Mouse (Mus musculus) left cerebral cortex, postnatal 4 days (tissue): ENCODE results near the gene Zhx3. TPM values are rescaled to one million over a fixed set of nuclear protein-coding genes. Genes with fewer than 3 reads are reported as not detected.
A peak's percentile ranks its signal among the peaks of the same experiment; 100 is the strongest.

Source experiments
- DNase-seq: peaks from one replicate; pipeline ENCODE4 v3.0.0-alpha.2; 2022
- intact Hi-C: fragments of 180-260 bp; cut with DNase I; formaldehyde crosslinking; loops from one replicate; pipeline ENCODE4 v1.15.1; 2025
- total RNA-seq, 2 experiments: library from RNA; stranded (reverse); gene quantifications; 2 replicates each; pipeline ENCODE4 v1.2.3; 2021

Zhx3 gene
- total RNA-seq, 2 experiments from 2014 or later = 68.2 to 68.4 TPM

DNA sequence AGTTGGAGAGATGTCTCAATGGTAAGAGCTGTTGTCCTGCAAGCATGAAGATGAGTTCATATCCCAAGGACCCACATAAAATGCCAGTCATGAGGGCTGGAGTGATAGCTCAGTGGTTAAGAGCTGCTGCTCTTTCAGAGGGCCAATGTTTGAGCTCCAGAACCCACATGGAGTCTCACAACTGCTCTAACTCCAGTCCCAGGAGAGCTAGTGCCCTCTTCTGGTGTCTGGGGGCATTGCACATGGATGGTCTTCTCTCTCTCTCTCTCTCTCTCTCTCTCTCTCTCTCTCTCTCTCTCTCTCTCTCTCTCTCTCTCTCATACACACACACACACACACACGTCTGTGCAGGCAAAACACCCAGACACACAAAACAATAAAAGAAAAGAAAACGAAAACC lies 12.0 kb upstream of the Zhx3 start:
- DNase-seq = peak; percentile 48
- intact Hi-C loops = loop anchor here (5.0 to 10.0 kb wide), 3 partner anchors 100 to 288 kb away; no protein-coding TSS in a partner anchor

DNA sequence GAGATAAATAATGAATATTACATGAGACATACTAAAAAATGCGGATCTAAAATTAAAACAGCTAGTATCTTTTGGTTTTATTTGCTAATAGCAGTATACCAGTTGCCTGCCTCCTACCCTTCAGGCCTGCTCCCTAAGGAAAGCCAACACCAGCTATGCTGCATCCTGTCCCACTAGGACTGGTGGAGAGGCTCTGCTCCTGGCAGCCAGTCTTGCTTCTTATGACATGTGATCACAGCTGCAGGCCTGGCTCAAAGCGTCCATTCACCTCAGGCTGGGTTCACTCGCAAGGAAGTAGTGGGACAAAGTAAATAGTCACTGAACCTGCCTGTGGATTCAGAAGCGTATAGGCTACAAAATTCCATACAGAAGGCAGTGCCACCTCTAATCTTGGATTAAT lies 11.1 kb upstream of the Zhx3 start:
- no peak for DNase-seq
- intact Hi-C loops = loop anchor here (10.0 kb wide), 1 partner anchor 99 kb away; no protein-coding TSS in a partner anchor

DNA sequence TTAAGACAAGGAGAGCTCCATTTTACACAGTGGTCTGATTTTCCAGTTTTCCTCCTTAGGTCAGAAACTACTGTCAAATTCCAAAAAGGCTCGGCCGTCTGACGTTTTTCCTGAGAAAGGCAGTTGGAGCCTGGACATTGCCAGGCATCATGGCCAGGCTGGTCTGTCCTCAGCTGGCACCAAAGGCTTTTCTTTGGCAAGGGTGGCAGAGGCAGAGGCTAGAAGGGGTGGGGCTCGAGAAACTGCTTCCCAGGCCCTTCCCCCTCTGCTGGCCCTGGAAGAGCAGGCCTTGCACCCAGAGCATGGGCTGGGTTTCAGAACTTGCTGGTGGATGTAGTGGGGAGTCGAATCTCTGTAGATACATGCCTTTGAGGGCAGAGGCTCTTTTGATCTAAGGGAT lies 9.6 kb upstream of the Zhx3 start:
- DNase-seq = peak; percentile 41

DNA sequence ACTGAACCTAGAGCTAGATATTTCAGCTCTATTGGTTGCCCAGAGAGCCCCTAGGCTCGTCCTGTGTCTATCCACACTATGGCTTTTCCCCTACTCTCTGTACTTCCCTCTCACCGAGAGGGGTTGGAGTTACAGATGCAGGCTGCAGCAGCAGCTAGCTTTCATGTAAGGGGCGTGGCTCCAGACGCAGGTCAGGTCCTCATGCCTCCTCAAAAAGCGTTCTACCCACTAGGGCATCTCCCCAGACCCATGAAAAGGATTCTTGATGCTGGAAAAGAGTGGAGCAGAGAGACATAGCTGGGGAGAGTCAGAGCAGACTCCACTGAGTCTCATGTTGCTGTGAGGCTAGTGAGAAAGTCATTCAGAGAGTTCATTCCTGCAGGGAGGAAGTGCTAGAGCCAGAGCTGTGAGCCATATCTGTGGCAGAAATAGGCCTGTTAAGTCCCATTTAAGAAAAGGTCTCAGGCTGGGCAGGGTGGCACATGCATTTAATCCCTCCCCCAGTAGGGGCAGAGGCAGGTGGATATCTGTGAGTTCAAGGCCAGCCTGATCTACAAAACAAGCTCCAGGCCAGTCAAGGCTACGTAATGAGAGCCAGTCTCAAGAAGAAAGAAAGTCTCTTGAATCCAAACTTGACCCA lies 8.8 kb upstream of the Zhx3 start:
- DNase-seq = no peak
- intact Hi-C loops = loop anchor here (10.0 kb wide), 1 partner anchor 97 kb away; no protein-coding TSS in a partner anchor

More for the DNA sequence above, 9.6 kb upstream of the Zhx3 start:
- intact Hi-C loops = loop anchor here (10.0 kb wide), 1 partner anchor 98 kb away; no protein-coding TSS in a partner anchor

DNA sequence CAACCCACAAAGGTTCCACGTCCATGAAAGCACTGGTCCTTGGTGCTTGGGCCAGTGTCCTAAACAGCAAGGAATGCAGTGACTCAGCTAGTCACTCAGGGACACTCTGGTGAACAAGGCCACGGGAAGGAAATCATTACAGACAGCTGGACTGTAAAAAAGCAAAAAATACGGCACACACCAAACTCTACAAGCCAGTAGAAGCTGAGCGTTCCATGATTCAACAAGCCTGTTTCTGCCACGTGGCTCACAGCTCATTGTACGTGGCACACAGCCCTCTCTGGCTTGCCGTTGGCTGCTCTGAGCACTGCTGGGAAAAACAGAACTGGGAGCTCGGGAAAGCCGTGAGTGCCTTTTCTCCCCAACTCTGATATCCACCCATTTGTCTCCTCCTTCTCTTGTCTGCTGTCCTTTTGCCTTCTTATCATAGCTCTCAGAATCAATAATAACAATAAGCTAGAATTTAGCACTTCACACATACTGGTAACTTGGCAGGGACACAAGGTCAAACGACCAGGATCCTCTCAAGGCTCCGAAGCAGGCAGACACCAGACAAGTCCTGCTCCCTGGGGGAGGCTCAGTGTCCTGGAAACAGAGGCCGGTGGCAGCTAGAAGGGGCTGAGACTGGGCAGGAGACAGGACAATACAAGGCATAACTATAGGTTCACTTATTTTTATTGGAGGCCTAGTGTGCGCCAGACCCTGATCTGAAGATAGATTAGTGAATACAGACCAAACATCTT lies 7.8 kb upstream of the Zhx3 start, which contains the start of gene Lpin3:
Lpin3 (plus strand) TSS at position 218 of the 743 bp plus-strand sequence.
- intact Hi-C loops = loop anchor here (10.0 kb wide), 1 partner anchor 96 kb away; no protein-coding TSS in a partner anchor

DNA sequence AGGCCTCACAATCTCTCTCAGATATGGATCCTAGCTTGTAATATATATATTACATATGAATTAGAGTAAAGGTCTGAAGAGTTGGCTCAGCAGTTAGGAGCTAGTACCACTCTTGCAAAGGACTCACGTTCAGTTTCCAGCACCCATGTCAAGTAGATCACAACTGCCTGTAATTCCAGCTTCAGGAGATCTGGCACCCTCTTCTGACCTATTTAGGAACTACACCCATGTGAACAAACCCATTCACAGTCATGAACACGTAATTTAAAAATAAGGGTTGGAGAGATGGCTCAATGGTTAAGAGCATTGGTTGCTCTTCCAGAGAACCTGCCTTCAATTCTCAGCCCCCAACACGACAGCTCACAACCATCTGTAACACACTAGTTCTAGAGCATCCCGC lies 3.3 kb upstream of the Zhx3 start:
- intact Hi-C loops = loop anchor here (10.0 kb wide), 1 partner anchor 111 kb away; no protein-coding TSS in a partner anchor
- DNase-seq = no peak

More for the DNA sequence above, 7.8 kb upstream of the Zhx3 start, which contains the start of gene Lpin3:
- no peak for DNase-seq

DNA sequence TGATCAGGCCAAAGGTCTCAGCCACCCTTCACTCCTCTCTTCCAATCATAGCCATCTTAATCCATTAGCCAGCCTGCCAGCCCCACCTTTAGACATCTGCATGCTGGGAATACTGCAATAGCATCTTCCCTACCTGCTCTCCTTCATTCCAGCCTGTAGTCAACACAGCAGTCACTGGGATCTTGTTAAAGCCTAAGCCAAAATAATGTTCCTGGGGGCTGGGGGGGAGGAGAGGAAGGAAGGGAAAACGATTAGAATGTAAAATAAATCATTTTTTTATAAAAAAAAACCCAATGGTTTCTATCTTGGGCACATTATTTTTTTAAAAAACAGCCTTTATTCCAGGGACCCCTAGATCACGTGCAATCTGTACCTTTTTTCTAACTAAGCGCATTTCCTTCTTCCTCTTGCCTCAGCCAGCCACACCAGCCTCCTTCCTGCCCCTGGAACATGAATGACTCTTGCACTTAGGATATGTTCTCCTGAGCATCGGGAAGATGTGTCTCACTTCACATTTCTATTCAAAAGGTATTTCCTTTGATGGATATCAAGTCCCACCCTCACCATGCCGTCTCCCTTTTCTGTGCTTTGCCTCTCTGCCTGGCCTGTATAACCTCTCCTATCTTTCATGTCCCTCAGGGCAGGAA lies 1.6 kb upstream of the Zhx3 start:
- intact Hi-C loops = loop anchor here (10.0 kb wide), 1 partner anchor 110 kb away; no protein-coding TSS in a partner anchor
- DNase-seq = no peak

DNA sequence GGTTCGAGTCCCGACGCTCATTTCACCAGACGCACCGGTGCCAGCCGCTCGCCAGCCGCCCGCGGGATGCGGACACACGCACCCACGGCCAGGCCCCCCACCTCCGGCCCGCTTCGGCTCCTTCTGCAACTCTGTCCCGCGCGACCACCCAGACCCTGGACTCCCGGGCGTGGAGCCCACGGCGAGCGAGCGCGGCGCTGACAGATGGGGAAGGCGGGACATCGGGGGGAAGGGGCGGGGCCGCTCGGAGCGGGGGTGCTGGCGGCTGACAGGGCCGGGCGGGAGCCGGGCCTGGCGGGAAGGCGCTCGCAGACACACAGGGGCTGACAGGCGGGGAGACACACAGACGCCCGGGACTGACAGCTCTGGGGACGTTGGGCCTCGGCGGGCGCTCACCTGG lies 403 bp downstream of the Zhx3 start:
- intact Hi-C loops = loop anchor here (10.0 kb wide), 1 partner anchor 108 kb away; no protein-coding TSS in a partner anchor
- peak; percentile 86 for DNase-seq

DNA sequence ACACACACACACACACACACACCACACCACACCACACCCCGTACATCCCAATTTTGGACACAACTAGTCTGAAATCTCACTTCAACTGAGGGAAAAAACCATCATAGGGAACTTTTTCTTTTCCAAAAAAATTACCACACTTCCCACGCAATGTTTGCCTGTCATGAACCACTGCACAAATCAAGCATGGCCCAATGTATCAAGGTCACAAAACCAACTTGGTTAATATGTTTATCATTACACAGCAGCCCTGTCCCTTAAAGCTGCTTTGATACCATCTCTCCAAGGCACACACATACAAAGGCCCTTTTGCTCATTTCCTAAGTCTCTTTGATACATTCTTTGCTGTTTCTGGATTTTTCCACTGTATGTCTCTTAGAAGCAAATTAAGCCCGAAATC lies 1.5 kb downstream of the Zhx3 start:
- intact Hi-C loops = loop anchor here (10.0 kb wide), 1 partner anchor 107 kb away; no protein-coding TSS in a partner anchor
- no peak for DNase-seq

DNA sequence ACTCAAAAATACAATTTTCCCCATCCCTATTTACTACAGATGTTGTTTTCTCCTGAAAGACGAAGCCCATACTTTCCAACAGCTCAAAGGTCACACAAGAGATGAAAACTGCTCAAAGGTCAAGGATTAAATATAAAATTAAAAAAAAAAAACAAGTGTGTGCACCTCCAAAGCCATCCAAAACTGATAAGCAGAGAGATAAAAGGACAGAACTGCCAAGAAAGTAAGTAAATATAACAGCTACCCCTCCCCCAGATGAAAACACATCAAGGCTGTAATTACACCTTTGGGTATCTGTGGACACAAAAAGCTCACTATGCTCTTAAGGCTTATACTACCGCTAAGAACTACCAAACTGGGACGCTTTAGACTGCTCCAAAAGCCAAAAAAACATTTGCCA lies 3.4 kb downstream of the Zhx3 start:
- DNase-seq = no peak
- intact Hi-C loops = no loop called here

DNA sequence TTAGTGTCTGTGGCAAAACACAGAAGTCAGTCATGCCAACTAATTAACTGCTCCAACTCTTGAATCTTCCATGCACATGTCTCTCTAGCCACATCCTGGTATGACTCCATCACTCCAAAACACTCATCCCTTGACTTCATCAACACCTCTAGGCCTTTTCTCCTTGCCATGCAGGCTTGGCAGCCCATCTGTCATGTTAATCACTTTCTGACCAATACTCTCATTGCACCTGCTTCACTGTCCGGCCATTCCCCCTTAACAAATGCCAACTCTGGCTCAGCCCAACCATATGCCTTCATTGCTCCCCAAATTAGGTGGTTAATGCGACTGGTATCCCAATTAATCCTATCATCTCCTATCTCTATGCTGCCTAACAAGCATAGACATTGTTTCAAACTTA lies 7.5 kb downstream of the Zhx3 start:
- peak; percentile 31 for DNase-seq
- intact Hi-C loops = no loop called here

DNA sequence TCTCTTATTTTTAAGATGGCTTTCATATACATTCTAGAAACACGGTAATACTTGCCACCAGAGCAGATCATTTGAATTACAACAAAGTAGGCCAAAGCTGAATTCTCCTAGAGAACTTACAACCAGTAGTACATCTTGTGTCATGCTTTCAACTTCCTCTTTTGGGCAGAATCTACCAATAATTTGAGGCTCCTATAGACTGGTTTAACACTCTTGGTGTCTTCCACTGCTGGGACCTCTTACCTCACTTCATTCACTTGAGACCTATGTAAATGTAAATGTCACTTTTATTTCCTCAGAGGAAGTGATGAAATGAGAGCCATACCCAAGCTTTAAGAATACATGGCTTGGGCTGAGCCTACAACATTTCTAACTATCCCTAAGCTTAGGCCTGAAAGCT lies 8.7 kb downstream of the Zhx3 start:
- intact Hi-C loops = no loop called here

DNA sequence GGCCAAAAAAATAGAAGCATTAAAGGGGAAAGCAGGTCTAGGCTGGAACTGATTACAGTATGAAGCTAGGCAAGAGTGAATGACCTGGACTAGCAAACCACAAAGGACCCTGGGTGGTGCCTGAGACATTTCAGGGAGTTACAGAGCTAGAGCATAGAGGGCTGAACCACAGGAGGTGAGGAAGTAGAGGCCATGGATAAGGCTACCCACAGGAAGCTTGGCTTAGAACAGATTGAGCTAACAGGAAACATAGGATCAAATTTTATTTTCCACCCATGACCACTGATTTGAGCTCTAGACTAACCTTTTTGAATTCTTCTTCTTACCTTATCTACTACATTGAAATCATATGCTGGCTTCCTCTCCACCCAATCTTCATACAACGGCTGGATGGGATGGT lies 12.4 kb downstream of the Zhx3 start:
- intact Hi-C loops = no loop called here
- no peak for DNase-seq

More for the DNA sequence above, 8.7 kb downstream of the Zhx3 start:
- DNase-seq = no peak

DNA sequence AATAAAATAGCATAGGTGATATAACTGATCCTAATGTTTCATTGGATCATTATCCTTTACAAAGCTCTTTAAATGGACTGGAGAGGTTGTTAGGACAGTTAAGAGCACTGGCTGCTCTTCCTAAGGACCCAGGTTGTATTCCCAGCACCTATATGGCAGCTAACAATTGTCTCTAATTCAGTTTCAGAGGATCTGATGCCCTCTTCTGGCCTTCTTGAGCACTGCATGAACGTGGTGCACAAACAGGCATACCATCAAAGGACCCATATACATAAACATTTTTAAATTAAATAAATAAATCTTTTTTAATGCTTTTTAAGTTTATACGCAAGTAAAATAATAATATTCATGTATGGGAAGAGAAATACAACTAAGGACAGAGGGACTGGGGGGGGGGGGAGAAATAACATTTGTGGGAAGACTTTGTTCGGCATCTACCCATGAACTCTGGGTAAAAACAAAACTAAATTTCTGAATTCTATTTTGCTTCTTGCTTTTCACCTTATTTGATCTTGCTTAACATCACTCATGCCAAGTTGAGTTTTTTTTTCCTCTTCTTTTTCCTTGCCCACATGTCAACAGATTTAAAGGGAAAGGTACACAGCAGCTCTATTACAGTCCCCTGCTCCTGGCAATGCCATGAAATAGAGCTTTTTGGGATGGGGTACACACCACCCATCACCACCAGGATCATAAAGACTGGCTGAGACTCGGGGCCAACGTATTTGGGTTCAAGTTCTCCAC lies 16.3 kb downstream of the Zhx3 start:
- intact Hi-C loops = loop anchor here (10.0 kb wide), 1 partner anchor 72 kb away; no protein-coding TSS in a partner anchor
- no peak for DNase-seq

DNA sequence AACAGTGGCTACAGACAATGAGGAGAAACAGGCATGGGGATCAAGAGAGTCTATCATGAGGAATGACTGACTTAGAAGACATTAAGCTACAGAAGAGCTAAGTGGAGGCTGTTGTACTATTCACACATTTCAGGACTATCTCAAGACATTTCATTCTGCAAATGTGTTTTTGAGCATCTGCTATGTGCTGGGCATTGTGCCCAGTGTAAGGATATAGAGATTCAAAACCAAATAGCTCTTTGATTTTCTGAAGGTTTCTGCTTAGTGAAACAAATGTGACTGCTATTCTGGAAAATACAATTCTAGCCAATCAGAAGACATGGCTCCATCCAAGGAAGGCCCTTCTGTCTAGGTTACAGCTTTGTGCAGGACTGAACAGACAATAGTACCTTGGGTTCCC lies 18.1 kb downstream of the Zhx3 start:
- DNase-seq = no peak
- intact Hi-C loops = loop anchor here (10.0 kb wide), 1 partner anchor 70 kb away; no protein-coding TSS in a partner anchor

DNA sequence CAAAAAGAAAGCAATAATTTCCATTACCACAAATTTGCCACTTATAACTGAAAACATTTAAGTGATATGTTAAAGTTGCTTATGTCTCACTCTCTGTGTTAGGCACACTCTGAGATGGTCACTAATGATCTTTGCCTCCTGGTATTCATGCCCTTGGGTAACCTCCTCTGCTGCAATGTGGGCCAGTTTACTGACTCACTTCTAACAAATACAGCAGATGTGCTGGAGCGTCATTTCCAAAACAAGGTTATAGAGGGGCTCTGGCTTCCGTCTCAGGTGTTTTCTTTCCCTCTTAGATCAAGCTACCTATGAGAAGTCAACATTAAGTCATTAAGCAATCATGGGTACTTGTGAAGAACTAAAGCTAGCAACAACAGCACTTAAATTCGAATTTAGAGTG lies 22.4 kb downstream of the Zhx3 start:
- no peak for DNase-seq
- intact Hi-C loops = loop anchor here (10.0 kb wide), 1 partner anchor 66 kb away; no protein-coding TSS in a partner anchor

DNA sequence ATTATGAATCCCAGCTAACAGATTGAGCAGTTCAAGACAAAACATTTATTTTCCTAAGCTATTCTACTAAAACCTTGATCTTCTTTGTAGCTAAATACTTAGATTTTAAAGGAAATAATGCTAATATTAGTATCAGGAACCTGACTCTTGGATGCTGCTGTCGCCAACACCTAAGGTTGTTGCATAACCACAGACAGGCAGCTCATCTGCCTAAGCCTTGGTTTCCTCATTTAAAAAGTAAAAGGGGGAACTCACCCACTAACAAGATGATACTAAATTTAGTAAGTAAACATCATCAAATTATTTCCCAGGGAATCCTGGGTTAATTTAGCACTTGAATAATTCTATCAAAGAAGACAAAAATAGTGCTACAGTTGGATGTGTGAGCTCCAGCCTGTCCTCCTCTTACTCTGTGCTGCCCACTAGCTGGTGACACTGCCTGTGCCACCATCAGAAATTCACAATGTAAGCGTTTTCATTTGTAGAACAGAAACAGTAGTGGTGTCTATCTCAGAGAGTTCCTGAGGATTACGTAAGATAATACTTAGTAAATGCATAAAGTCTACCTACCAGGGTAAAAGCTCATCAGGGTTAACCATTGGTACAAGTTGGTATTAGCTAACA lies 23.1 kb downstream of the Zhx3 start:
- no peak for DNase-seq
- intact Hi-C loops = loop anchor here (10.0 kb wide), 1 partner anchor 65 kb away; no protein-coding TSS in a partner anchor

DNA sequence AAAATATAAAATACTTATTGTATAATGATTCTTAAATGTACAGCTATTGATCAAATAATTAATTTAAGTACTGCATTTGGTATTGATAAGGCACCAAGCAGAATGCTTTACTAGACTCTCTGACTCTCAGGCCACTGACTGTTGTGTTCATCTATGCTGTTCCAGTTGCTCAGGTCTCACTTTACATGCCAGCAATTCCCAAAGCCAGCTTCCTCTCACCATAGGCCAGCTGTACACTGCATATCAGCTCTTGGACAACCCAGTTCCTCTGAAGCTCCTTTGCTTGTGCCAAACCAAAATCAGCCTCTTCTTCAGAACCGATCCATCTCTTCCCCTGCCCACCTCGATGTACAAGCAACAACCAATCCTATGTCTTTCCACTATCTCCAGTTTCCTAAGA lies 24.6 kb downstream of the Zhx3 start:
- intact Hi-C loops = no loop called here
- DNase-seq = no peak

DNA sequence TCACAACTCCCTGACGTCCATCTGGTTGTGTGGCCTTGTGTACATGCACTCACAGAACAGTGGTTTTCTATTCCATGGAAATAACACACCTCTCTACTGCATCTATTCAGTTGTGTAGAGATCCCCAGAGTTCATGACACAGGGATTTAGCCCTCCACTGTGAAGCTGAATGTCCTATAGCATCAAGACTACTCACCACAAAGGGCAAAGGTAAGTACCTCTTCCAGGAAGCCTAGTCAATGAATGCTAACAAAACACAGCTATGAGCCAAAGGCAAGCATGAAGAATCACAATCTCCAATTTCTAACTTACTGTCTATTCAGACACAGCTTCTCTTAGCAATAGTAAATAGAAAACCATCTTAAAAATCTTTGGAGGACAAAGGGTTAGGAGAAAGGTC lies 25.1 kb downstream of the Zhx3 start:
- DNase-seq = no peak
- intact Hi-C loops = no loop called here

DNA sequence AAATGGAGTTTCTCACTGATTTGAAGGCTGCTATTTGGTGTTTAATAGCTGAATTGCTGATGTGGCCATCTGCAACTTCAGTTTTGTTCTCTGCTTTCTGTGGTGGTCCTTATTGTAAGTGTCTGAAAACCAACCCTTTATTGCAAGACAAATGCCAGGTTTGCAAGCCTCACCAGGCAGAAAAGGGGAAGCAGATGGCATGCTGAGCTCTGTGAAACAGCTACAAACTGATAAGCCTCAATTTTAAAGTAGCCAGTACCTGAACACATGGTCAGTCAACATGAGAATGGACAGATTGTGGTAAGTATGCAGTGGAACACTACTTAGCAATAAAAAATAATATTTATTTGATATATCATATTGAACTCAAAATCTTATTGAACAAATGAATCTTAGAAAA lies 32.0 kb downstream of the Zhx3 start:
- DNase-seq = no peak
- intact Hi-C loops = no loop called here
